Mouse (Mus musculus) B cell, adult 2 months (primary cell): ENCODE measurements around the gene Phf20.
"Not testable (repeated sequence)": the region's sequence is repeated elsewhere in the genome, so short reads cannot be mapped to it uniquely, and the experiment has no call there.

Source experiments
- DNase-seq, 2 experiments: peaks; one replicate each; pipeline ENCODE4 v3.0.0; 2022

Gene Phf20

GRCm38 (mm10) chr2:156196302-156197128, at the start of gene Phf20:
Phf20 (plus strand) TSS chr2:156196466.
- DNase-seq: peak; percentile 100

GRCm38 (mm10) chr2:156147316-156147915, 48.9 kb upstream of the Phf20 start:
- DNase-seq: no peak

DNA sequence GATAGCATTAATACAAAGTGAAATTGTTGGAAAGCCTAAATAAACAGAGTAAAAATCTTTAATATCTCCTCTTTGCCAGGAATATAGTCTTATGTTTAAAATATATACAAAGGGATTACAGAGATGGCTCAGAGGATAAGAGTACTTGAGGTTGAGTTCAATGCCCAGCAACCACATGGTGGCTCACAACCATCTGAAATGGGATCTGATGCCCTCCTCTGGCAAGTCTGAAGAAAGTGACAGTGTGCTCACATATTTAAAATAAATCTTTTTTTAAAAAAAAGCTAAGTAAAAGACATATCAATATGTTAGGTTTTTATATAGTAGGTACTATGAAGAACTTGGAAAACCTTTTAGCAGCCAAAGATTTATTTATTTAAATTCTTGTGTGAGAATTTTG, 44.7 kb upstream of the Phf20 start:
- no peak for DNase-seq

DNA sequence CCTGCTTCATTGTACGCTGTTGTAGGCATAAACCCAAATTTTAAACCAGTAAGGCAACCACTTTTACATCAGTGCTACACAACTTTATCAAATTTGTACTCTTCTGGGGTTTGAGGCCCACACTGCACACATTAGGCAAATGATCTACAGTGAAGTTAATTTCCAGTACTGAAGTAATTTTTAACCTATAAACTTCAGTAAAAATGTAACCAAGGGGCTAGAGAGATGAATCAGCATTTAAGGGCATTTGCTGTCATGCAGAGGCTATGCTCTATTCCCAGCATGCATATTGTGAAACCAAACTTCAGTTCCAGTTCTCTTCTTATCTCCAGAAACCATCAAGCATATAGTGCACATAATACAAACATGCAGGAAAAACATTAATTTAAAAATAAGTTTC, 30.8 kb upstream of the Phf20 start:
- no peak for DNase-seq

DNA sequence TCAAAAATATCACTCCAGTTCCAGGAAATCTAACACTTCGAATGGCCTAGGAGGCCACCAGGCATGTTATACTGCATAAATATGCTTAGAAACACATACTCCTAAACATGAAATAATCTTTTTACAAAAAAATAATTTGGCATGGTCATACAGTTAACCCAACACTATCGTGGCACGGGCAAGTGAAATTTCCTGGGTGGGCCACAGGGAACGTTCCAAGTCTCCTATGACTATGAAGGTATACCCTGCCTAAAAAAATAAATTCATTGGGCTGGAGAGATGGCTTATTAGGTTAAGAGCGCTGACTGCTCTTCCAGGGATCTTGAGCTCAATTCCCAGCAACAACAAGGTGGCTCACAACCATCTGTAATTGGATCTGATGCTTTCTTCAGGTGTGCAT, 29.7 kb upstream of the Phf20 start:
- DNase-seq: no peak

- no peak for DNase-seq
Observed at GRCm38 (mm10) chr2:156177079-156177478, 19.2 kb upstream of the Phf20 start.

DNA sequence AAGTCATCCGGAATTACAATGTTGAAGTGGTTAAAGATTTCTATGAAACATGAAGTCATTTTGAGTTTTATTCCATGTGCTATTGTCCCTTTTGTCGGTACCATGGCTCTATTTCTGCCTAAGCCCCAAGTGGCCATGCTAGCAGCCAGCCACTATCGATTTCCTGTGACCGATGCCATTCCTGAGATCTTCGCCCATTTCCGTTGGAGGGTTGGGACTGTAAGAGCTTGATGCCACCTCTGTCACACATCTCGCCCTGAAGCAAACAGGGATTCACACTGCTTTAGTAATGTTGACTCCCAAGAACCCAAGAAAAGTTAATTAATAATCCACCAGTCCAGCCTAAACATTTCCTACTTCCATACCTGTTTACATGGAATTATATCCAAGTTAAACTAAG, 18.6 kb upstream of the Phf20 start:
- no peak for DNase-seq

DNA sequence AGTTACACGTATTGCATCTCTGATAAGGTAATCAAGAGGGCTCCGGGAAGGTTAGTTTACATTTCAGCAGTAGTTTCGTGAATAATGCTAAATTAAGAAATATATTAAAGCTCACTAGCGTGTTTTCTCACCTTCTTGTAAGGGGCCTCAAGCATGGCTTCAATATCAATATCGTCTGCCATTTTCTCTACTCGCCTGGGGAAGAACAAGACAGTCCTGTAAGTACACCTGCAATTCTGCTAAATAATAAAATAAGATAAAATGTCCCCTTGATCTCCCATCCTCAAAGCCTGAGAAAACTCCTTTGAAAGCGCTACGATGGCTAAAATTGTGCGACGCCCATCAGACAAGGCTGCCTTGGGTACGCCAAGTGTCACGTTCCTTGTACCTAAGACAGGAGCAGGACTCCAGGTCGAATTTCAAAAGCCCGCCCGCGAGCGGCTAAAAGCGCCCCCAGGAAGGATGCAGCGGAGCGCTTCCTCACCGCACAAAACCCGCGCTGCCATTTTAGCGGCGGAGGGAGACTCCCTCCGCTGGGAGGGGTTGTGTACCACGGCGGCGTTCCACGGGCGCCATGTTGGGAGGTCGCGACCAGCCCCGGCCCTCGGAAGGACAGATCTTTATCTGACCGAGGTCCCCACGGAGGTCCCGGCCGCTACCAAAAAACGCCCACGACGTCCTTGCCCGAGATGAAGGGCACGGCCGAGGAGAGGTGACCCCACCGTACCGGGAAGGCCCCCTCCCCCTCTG, 17.0 kb upstream of the Phf20 start:
- DNase-seq: peak; percentile 89 to 90

GRCm38 (mm10) chr2:156179796-156180093, 16.5 kb upstream of the Phf20 start:
- DNase-seq: no peak

DNA sequence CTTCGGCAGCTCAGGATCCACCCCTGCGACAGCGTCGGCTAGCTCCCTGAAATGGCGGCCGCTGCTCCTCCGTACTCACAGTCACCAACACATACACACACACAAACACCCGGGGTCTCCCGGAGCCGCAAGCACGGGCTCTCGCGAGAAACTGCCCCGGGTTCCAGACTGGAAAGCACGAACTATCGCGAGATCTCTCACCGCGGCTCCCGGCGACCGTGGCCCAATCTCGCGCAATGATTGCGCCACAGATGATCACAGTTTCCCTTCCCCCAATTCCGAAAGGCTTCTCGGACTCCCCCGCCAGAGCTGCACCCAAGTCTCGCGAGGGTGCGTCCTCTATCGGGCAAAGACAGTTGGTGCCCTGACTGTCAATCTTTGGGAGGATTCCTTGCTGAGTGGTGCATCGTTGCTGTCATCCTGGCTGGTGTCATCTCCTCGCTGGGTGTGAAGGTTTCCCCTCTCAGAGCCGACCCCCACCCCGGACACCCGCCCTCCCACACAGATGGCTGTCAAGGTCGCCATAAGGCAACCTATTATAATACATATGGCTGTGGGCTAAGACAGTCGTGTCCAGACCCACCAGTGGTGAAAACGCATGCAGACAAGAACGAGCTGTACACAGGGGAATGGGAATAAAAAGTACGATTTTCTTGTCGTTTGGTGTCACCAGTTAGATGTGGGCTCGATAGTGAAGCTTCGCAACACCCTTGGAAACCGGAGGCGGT, 16.0 kb upstream of the Phf20 start, which contains the start of gene Rbm39:
Rbm39 (minus strand) TSS at position 145 of the 728 bp plus-strand sequence.
- peak; percentile 100 for DNase-seq

DNA sequence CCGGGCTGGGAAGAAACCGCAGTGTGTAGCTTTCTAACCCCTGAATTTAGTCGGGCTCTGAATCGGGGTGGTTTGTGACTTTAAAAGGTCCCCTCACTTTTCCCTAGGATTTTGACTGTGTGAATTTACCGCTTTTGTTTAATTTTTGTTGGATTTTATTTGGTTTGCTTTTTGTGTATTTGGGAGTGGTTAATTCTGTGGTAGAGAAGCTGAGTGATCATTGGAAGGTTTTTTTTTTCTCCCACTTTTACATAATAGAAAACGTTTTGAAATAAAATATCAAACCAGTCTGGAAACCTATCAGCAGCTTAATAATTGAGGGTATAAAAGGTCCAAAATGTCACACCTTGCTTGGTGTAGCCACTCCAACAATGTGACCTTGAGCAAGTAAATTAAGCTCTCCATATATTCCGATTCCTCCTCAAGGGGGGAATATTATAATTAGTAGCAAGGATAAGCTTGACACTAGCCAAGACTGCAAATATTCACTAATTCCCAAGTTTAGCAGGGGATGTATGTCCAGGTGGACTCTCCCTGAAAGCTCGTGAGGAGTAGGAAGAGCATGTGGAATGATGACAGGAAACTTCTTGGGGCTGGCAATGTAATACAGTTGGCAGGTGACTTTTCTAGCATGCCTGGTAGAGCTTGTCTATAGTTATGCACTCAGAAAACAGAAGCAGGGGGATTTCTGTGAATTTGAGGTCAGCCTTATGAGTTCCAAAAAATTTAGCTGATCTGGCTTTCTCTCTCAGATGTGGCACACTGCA, 15.3 kb upstream of the Phf20 start:
- DNase-seq: no peak

GRCm38 (mm10) chr2:156181592-156181991, 14.7 kb upstream of the Phf20 start:
- DNase-seq: no peak

- not testable (repeated sequence) for DNase-seq
Observed at GRCm38 (mm10) chr2:156189241-156189640, 7.0 kb upstream of the Phf20 start.

DNA sequence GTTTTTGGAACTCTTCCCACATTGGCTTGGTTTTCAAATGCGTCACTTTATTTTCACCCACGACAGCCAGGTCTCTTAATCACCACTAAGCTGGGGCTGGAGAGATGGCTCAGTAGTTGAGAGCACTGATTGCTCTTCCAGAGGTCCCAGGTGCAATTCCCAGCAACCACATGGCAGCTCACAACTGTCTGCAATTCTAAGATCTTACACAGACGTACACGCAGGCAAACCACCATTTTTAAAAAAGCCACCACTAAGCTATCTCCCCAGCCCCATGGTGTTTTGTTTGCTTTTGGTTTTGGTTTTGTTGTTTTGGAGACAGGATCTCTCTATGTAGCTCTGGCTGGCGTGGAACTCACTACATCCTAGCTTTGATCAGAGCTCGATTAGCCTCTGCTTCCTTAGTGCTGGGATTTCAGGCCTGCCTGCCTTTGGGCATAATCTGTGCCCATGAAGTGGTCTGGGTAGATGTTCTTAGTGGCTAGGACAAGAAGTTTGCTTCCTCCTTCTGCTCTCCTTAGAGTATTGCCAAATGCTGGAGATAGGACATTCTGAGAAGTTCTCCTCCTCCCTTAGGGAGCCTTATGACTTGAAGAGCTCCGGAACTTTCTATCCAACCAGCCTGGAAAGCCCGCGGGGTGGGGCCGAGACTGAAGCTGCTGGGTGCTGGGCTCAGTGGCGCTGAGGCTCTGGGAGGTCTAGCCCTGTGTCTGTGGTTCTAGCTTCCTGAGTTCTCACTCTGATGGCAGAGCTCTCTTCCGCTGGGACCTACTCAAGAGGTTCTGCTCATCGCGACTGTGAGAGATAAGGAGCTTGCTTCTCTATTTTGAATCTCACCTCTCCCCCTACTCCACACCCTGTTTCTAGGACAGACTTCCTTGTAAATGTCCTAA, 6.0 kb upstream of the Phf20 start:
- peak; percentile 72 to 73 for DNase-seq

DNA sequence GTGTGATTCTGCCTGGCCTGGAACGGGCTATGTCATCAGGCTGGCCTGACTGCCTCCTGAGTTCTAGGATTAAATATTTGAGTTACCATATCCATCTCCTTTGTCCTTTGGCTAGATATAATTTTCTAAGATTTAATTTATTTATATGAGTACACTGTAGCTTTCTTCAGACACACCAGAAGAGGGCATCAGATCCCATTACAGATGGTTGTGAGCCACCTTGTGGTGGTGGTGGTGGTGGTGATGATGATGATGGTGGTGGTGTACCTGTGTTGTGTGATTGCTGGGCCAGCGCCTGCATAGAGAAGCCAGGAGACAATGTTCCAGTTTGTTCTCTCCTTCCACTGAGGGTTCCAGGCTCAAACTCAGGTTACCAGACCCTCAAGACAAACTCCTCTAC, 4.7 kb upstream of the Phf20 start:
- no peak for DNase-seq

- DNase-seq: no peak
Observed at GRCm38 (mm10) chr2:156192068-156192467, 4.2 kb upstream of the Phf20 start.

DNA sequence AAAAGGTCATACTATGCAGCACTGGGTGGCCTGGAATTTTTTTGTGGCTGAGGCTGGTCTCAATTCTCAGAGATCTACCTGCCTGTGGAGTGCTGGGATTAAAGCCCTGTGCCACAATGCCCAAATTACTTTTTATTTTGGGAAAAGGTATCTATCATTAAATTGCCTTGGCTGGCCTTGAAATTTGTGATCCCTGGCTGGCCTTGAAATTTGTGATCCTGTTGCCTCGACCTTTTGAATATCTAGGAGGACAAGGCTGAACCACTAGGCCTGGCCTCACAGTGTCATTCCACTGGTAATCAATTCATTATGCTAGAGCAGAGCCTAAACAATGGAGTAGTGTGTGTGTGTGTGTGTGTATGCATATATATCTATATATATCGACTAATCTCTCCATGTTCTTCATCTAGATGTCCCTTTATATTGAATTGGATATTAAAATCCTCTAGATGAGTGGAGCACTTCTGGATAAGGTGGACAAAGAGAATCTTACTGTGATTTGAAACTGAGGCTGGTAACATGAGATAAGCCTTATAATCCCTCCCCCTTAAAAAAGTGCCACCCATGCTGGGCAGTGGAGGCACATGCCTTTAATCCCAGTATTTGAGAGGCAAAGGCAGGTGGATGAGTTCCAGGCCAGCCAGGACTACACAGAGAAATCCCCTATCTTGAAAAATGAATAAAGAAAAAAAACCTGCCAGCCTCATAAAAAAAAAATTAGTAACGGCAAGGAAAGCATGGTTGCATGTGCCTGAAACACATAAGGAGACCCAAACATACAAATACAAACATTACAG, 3.0 kb upstream of the Phf20 start:
- DNase-seq: no peak

- DNase-seq: no peak
Observed at GRCm38 (mm10) chr2:156194571-156194970, 1.7 kb upstream of the Phf20 start.

DNA sequence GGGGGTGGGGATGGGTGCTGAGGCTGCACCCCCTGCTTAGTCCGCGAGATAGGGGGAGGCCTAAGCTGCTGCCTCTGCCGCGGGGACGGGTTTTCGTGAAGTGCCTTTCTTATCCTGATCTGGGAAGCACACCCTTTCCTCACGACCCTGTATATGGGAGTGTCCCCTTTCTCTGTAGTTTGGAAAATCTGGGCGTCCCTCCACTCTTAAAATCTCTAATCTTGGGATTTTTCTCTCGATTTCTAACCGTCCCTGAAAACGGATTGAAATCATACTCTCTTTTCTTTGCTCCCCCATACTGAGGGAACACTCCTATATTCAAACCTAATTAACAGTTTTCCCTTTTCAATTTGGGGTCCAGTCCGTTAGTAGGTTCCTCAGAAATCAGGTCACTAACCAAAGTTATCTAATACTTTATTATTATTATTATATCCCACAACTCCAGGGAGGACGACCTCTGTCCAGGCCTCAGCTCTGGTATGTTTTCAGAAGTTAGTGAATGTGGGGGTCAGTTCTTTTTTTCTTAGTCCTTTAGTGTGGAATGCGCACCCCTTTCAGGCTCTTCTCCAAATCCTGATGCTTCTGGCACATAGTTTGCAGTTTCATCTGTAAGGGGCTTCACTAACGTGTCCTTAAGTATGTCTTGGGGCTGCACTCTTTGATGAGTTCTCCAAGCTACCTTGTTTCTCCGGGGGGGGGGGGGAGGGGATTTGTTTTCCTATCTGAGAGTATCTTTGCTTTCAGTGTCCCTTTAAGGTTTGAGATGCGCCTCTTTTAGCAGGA, 1.1 kb downstream of the Phf20 start:
- no peak for DNase-seq

GRCm38 (mm10) chr2:156199944-156200343, 3.7 kb downstream of the Phf20 start:
- DNase-seq: no peak
